Mouse (Mus musculus) hindbrain, postnatal 0 days (tissue): ENCODE data around the gene Cyp4f40. TPM values are rescaled to one million over a fixed set of nuclear protein-coding genes. Genes with fewer than 3 reads are reported as not detected.
"Not testable (repeated sequence)": the region's sequence is repeated elsewhere in the genome, so short reads cannot be mapped to it uniquely, and the experiment has no call there.

Experiments
- ATAC-seq: fragments of 200-750 bp; cut with Nextera tagmentation; 2 replicates; pipeline ENCODE4 v1.8.0; 2017; ENCODE audit warnings: mild to moderate bottlenecking, moderate TSS enrichment, moderate library complexity
- DNase-seq: peaks from one replicate; pipeline ENCODE4 v3.0.0-alpha.2; 2015; ENCODE audit warnings: low spot score
- H3K27ac ChIP-seq: fragments of 300-500 bp; sonication (generic); 2 replicates; pipeline ENCODE4 v1.5.1; 2014; ENCODE audit warnings: mild to moderate bottlenecking
- H3K27me3 ChIP-seq: fragments of 300-500 bp; sonication (generic); 2 replicates; pipeline ENCODE4 v1.6.1; 2014; ENCODE audit warnings: low read length, mixed read lengths; ENCODE audit not compliant: insufficient read depth
- H3K36me3 ChIP-seq: fragments of 300-500 bp; sonication (generic); 2 replicates; pipeline ENCODE4 v1.6.1; 2014; ENCODE audit warnings: low read length, mixed read lengths; ENCODE audit not compliant: insufficient read depth
- H3K4me1 ChIP-seq: fragments of 300-500 bp; sonication (generic); 2 replicates; pipeline ENCODE4 v1.6.1; 2014; ENCODE audit warnings: antibody characterized with exemption, low read length, mixed read lengths; ENCODE audit not compliant: insufficient read depth
- H3K4me2 ChIP-seq: fragments of 300-500 bp; sonication (generic); 2 replicates; pipeline ENCODE4 v1.6.1; 2014; ENCODE audit warnings: low read depth, mild to moderate bottlenecking, low read length, moderate library complexity, mixed read lengths
- H3K4me3 ChIP-seq: fragments of 300-500 bp; sonication (generic); 2 replicates; pipeline ENCODE4 v1.5.1; 2014; ENCODE audit warnings: low read length
- H3K9ac ChIP-seq: fragments of 300-500 bp; sonication (generic); replicated peaks from 2 replicates; pipeline ENCODE4 v1.6.1; 2014; ENCODE audit warnings: mild to moderate bottlenecking, low read length, moderate library complexity, mixed read lengths
- H3K9me3 ChIP-seq: fragments of 300-500 bp; sonication (generic); 2 replicates; pipeline ENCODE4 v1.6.1; 2016; ENCODE audit warnings: low read length, mixed read lengths
- CTCF ChIP-seq: IDR thresholded peaks from 2 replicates; pipeline ENCODE4 v1.5.1; 2016; ENCODE audit warnings: antibody characterized with exemption, control low read depth, low read depth
- WGBS: fragments of 180-500 bp; shearing (Covaris S2); extraction: QIAGEN DNeasy Blood & Tissue Kit; methylation state at CpG from one replicate; pipeline ENCODE4 v1.1.7; 2014; 5-methylcytosine and 5-hydroxymethylcytosine counted together
- polyA plus RNA-seq: library from polyadenylated mRNA; unstranded; fragments of >200 nt; fragmentation: Nextera tagmentation; extraction: Ambion mirVana; gene quantifications from 2 replicates; pipeline ENCODE4 v1.2.1, GENCODE M21; 2015
- total RNA-seq: library from RNA; depleted of rRNA; stranded (reverse); fragments of >200 nt; gene quantifications from 2 replicates; pipeline ENCODE4 v1.2.3, GENCODE M21; 2014

Cyp4f40 gene
- total and polyA plus RNA-seq, 2 experiments from 2014 or later, result 0.09 TPM; not detected in 1

GRCm38 (mm10) chr17:32631936-32632335 lies 26.8 kb upstream of the Cyp4f40 start:
- H3K9ac ChIP-seq, result no peak overlapping the region
- DNase-seq (no peak), ATAC-seq (no peak)
- no peak overlapping the region for H3K4me3 ChIP-seq
- 76% methylated on average over 3 of the region's 3 CpGs for WGBS
- no peaks in the 10 kb centered on the region for H3K36me3 ChIP-seq
- H3K27ac ChIP-seq, result no peak overlapping the region
- no peaks in the 10 kb centered on the region for H3K9me3 ChIP-seq
- no peak for TF ChIP-seq CTCF
- no peaks in the 10 kb centered on the region for H3K4me1 ChIP-seq
- no peak overlapping the region for H3K4me2 ChIP-seq
- H3K27me3 ChIP-seq, result no peaks in the 10 kb centered on the region

- peak; percentile 48 for ATAC-seq
- DNase-seq, result not testable (repeated sequence)
- 86% methylated on average over 9 of the region's 9 CpGs for WGBS
Measured at GRCm38 (mm10) chr17:32634242-32634971, 24.3 kb upstream of the Cyp4f40 start.

GRCm38 (mm10) chr17:32634972-32635314 lies 23.8 kb upstream of the Cyp4f40 start:
- H3K36me3 ChIP-seq, result no peaks in the 10 kb centered on the region
- ATAC-seq, result peak; percentile 97
- peak overlapping the region; percentile 48 for H3K9ac ChIP-seq
- TF ChIP-seq CTCF, result peak; percentile 98
- H3K4me1 ChIP-seq, result no peaks in the 10 kb centered on the region
- peak overlapping the region; percentile 39 for H3K4me3 ChIP-seq
- under 1% methylated on average over 17 of the region's 17 CpGs for WGBS
- peak overlapping the region; percentile 59 for H3K4me2 ChIP-seq
- H3K9me3 ChIP-seq, result no peaks in the 10 kb centered on the region
- H3K27ac ChIP-seq, result peak overlapping the region; percentile 60; the same call in 1 of the 2 replicates
- DNase-seq, result peak; percentile 92
- no peaks in the 10 kb centered on the region for H3K27me3 ChIP-seq

More at GRCm38 (mm10) chr17:32634242-32634971, 24.3 kb upstream of the Cyp4f40 start:
- peak overlapping the region; percentile 39 for H3K4me3 ChIP-seq
- peak overlapping the region; percentile 48 for H3K9ac ChIP-seq
- H3K36me3 ChIP-seq, H3K27me3 ChIP-seq, H3K4me1 ChIP-seq, H3K9me3 ChIP-seq: not testable (repeated sequence)
- peak overlapping the region; percentile 59 for H3K4me2 ChIP-seq
- H3K27ac ChIP-seq, result peak overlapping the region; percentile 60; the same call in 1 of the 2 replicates

- Histone ChIP-seq H3K4me3 (no peak overlapping the region), H3K9me3 (no peaks in the 10 kb centered on the region), H3K36me3 (no peaks in the 10 kb centered on the region), H3K27ac (no peak overlapping the region), H3K9ac (no peak overlapping the region), H3K4me1 (no peaks in the 10 kb centered on the region), H3K4me2 (no peak overlapping the region), H3K27me3 (no peaks in the 10 kb centered on the region)
- no peak for ATAC-seq
- WGBS, result 52% methylated on average over 3 of the region's 3 CpGs
- DNase-seq, result peak; percentile 4
- peak; percentile 30; the same call in 1 of the 2 replicates for TF ChIP-seq CTCF
Measured at GRCm38 (mm10) chr17:32636341-32636740, 22.4 kb upstream of the Cyp4f40 start.

DNA sequence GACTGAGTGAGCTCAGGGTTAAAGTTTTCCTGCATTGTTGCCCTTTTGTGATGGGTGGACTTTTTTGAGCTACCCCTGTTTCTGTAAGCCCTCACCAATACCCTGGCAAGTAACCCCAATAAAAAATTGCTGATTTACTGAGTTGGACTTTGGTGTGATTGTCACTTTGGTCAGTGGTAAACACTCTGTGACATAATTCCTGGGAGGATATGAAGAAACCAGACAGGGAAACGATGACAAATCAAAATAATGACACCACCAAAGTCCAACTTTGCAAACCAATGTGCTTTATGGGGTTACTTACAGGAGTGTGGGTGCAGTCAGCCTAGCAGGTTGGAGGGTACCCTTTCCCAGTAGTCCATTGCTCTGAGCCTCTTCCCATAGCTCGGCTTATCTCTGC lies 21.5 kb upstream of the Cyp4f40 start:
- H3K4me3 ChIP-seq, result no peak overlapping the region
- no peak overlapping the region for H3K27ac ChIP-seq
- DNase-seq (no peak), ATAC-seq (no peak)
- 86% methylated on average over 2 of the region's 2 CpGs for WGBS
- H3K9me3 ChIP-seq, result no peaks in the 10 kb centered on the region
- H3K4me1 ChIP-seq, result no peaks in the 10 kb centered on the region
- H3K27me3 ChIP-seq, result no peaks in the 10 kb centered on the region
- H3K9ac ChIP-seq, result no peak overlapping the region
- no peaks in the 10 kb centered on the region for H3K36me3 ChIP-seq
- no peak overlapping the region for H3K4me2 ChIP-seq
- no peak for TF ChIP-seq CTCF

DNA sequence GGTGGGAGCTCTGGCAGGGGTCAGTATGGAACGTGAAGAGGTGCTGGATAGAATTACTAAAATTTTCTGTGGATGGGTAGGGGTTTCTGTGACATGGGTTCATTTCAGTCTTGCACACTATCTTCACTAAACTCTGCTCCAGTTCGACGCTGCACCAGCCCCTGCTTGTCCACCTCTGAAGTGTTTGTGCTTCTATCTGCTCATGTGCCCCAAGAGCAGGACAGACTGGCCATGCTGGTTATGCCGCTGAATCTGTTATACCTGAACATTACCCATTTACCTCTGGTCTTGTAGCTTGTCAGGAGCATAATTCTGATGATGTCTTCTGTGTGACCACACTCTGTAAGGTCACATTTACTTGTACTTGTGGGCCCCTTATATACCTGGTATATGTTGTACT lies 12.1 kb upstream of the Cyp4f40 start:
- no peak for DNase-seq

DNA sequence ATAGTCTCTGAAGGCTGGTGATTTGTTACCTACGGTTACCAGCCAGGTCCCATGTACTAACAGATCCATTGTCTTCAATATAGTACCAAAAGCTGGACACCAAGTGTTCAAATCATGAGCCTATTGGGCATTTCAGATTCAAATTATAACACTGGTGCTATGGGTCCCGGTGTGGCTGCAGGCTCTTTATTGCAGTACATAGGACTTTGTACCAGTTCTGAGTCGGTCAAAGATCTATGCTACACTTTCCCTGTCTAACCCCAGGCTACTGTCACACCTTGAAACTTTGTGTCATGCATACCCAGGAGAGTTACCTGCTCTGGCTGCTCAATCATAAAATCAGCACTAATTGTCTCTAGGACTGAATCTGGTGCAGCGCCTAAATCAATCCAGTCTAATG lies 4.8 kb upstream of the Cyp4f40 start:
- H3K27me3 ChIP-seq, result no peaks in the 10 kb centered on the region

More for the DNA sequence above, 12.1 kb upstream of the Cyp4f40 start:
- WGBS, result 84% methylated on average over 4 of the region's 4 CpGs
- H3K27ac ChIP-seq, result no peak overlapping the region
- no peak for ATAC-seq
- no peaks in the 10 kb centered on the region for H3K9me3 ChIP-seq
- H3K4me2 ChIP-seq, result no peak overlapping the region
- no peaks in the 10 kb centered on the region for H3K4me1 ChIP-seq
- no peaks in the 10 kb centered on the region for H3K36me3 ChIP-seq
- H3K4me3 ChIP-seq, result no peak overlapping the region
- H3K27me3 ChIP-seq, result no peaks in the 10 kb centered on the region
- no peak for TF ChIP-seq CTCF
- H3K9ac ChIP-seq, result no peak overlapping the region

More for the DNA sequence above, 4.8 kb upstream of the Cyp4f40 start:
- DNase-seq, result no peak
- no peak for ATAC-seq
- Histone ChIP-seq H3K9ac (no peak overlapping the region), H3K4me3 (no peak overlapping the region), H3K4me1 (peaks cover 1% of the 10 kb centered on the region; the same call in 1 of the 2 replicates), H3K27ac (no peak overlapping the region), H3K36me3 (no peaks in the 10 kb centered on the region), H3K4me2 (no peak overlapping the region), H3K9me3 (no peaks in the 10 kb centered on the region)
- TF ChIP-seq CTCF, result no peak
- 90% methylated on average over 4 of the region's 4 CpGs for WGBS
